ENCODE assay signal across 14 mouse cellular contexts in the genomic region with DNA sequence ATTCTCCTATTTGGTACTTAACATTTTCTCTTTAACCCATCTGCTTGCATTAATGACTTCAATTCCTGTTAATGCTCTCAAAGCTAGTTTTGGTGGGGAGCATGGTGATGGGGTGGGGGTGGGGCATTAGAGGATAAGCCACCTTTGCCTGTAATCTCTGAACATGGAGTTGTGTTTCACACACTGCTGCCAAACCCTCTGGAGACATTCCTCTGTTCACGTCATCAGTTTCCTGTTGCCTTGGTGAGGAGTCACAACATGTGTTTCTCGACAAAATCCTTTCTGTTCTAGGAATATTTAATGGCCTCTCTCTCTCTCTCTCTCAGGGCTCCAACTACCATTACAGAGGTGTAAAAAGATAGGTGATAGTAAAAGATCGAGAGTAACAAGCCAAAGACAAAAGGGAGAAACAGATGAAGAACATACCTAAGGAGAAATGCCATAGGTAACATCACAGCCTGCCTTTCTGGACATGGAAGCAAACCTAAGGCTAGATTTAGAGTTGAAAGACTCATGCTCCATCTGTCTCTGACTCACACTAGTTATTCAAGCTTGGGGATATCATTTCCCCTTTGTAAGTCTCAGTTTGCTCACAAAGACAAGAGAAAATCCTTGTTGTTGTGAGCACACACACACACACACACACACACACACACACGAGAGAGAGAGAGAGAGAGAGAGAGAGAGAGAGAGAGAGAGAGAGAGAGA.
DNase-seq lines count a peak whose midpoint lies in the region; ATAC-seq and TF ChIP-seq lines count a peak whose summit lies in the region.
"Had no signal": no experiment of that assay in that cellular context is flagged by ENCODE, and none has a peak within 500 bp of the region (broad histone marks: within the 10 kb centered on the region; RNA-seq: fewer than 3 reads in every experiment).

No protein-coding gene starts in this region.

- H3K36me3 ChIP-seq in heart, embryonic 10.5 days, result no peaks in the 10 kb centered on the region
- no peaks in the 10 kb centered on the region for H3K36me3 ChIP-seq in midbrain, embryonic 11.5 days (ENCODE audit: control insufficient read depth, insufficient read depth, low read length)
- no peaks in the 10 kb centered on the region for H3K36me3 ChIP-seq in midbrain, embryonic 15.5 days (replicated peaks)
- H3K36me3 ChIP-seq in embryonic facial prominence, embryonic 14.5 days (ENCODE audit: control insufficient read depth, insufficient read depth, low read length), result no peaks in the 10 kb centered on the region
- H3K36me3 ChIP-seq in stomach, postnatal 0 days (ENCODE audit: control insufficient read depth, insufficient read depth, low read length), result no peaks in the 10 kb centered on the region
- H3K36me3 ChIP-seq: liver, embryonic 13.5 days; neural tube, embryonic 12.5 days had no signal

- TF ChIP-seq EP300 in stomach, postnatal 0 days (optimal IDR thresholded peaks at IDR 0.05), result no peak

- H3K9me3 ChIP-seq in heart, embryonic 10.5 days, result no peaks in the 10 kb centered on the region
- no peaks in the 10 kb centered on the region for H3K9me3 ChIP-seq in midbrain, embryonic 11.5 days (ENCODE audit: control insufficient read depth, low read length)
- no peaks in the 10 kb centered on the region for H3K9me3 ChIP-seq in midbrain, embryonic 15.5 days
- H3K9me3 ChIP-seq in embryonic facial prominence, embryonic 14.5 days (ENCODE audit: control insufficient read depth, low read length), result no peaks in the 10 kb centered on the region
- H3K9me3 ChIP-seq in stomach, postnatal 0 days (ENCODE audit: control insufficient read depth, low read length), result no peaks in the 10 kb centered on the region
- H3K9me3 ChIP-seq: liver, embryonic 13.5 days; neural tube, embryonic 12.5 days had no signal

- H3K4me2 ChIP-seq in midbrain, embryonic 11.5 days, result no peak overlapping the region
- H3K4me2 ChIP-seq in midbrain, embryonic 15.5 days, result no peak overlapping the region
- no peak overlapping the region for H3K4me2 ChIP-seq in embryonic facial prominence, embryonic 14.5 days (ENCODE audit: low read depth, low read length)
- no peak overlapping the region for H3K4me2 ChIP-seq in stomach, postnatal 0 days (replicated peaks; ENCODE audit: low read depth)
- H3K4me2 ChIP-seq: liver, embryonic 13.5 days; neural tube, embryonic 12.5 days had no signal

- no peak overlapping the region for H3K4me3 ChIP-seq in heart, embryonic 10.5 days
- no peak overlapping the region for H3K4me3 ChIP-seq in midbrain, embryonic 11.5 days (ENCODE audit: low read depth, low read length)
- no peak overlapping the region for H3K4me3 ChIP-seq in midbrain, embryonic 15.5 days
- no peak overlapping the region for H3K4me3 ChIP-seq in embryonic facial prominence, embryonic 14.5 days (ENCODE audit: low read depth, low read length)
- no peak overlapping the region for H3K4me3 ChIP-seq in stomach, postnatal 0 days (ENCODE audit: low read depth, low read length)
- H3K4me3 ChIP-seq: erythroblast, embryonic 14.5 days; heart, adult 2 months; liver, embryonic 13.5 days; neural tube, embryonic 12.5 days had no signal

- TF ChIP-seq CTCF in stomach, postnatal 0 days (IDR thresholded peaks at IDR 0.05; ENCODE audit: low read depth), result no peak

- H3K9ac ChIP-seq in midbrain, embryonic 11.5 days (ENCODE audit: low read length), result no peak overlapping the region
- H3K9ac ChIP-seq in midbrain, embryonic 15.5 days, result no peak overlapping the region
- H3K9ac ChIP-seq in embryonic facial prominence, embryonic 14.5 days (ENCODE audit: low read depth, low read length), result no peak overlapping the region
- no peak overlapping the region for H3K9ac ChIP-seq in stomach, postnatal 0 days (ENCODE audit: low read length)
- H3K9ac ChIP-seq: liver, embryonic 13.5 days; neural tube, embryonic 12.5 days had no signal

- 0 out of 2 replicates have a peak, but pooled peaks cover 5% of the 10 kb centered on the region for H3K4me1 ChIP-seq in heart, embryonic 10.5 days
- H3K4me1 ChIP-seq in midbrain, embryonic 11.5 days (ENCODE audit: control insufficient read depth, insufficient read depth, low read length), result 0 out of 2 replicates have a peak, but pooled peaks cover 5% of the 10 kb centered on the region
- no peaks in the 10 kb centered on the region for H3K4me1 ChIP-seq in midbrain, embryonic 15.5 days
- peaks cover 7% of the 10 kb centered on the region; the same call in 1 of the 2 replicates for H3K4me1 ChIP-seq in embryonic facial prominence, embryonic 14.5 days (ENCODE audit: control insufficient read depth, insufficient read depth, low read length)
- H3K4me1 ChIP-seq in stomach, postnatal 0 days (replicated peaks; ENCODE audit: control insufficient read depth, insufficient read depth), result no peaks in the 10 kb centered on the region
- H3K4me1 ChIP-seq: liver, embryonic 13.5 days had no signal

- DNase-seq in heart, postnatal 14 days, result peak; percentile 3 to 31
- no peak for DNase-seq in heart, embryonic 10.5 days (ENCODE audit: low spot score)
- no peak for DNase-seq in midbrain, embryonic 11.5 days (ENCODE audit: low spot score, missing footprints)
- peak; percentile 70 for DNase-seq in embryonic facial prominence, embryonic 14.5 days (ENCODE audit: low spot score)
- DNase-seq in stomach, postnatal 0 days (ENCODE audit: low spot score), result peak; percentile 14
- no peak for DNase-seq in thymus, postnatal 4 days
- no peak for DNase-seq in cerebellum, adult 8-10 months
- DNase-seq: heart, adult 2 months; liver, embryonic 13.5 days; right cerebral cortex, postnatal 25 days had no signal

- no peaks in the 10 kb centered on the region for H3K27me3 ChIP-seq in heart, embryonic 10.5 days (ENCODE audit: insufficient read depth, poor library complexity, severe bottlenecking)
- H3K27me3 ChIP-seq in midbrain, embryonic 11.5 days (ENCODE audit: control insufficient read depth, insufficient read depth, low read length), result no peaks in the 10 kb centered on the region
- H3K27me3 ChIP-seq in midbrain, embryonic 15.5 days (replicated peaks), result no peaks in the 10 kb centered on the region
- no peaks in the 10 kb centered on the region for H3K27me3 ChIP-seq in embryonic facial prominence, embryonic 14.5 days (replicated peaks; ENCODE audit: control insufficient read depth, insufficient read depth, low read length)
- no peaks in the 10 kb centered on the region for H3K27me3 ChIP-seq in stomach, postnatal 0 days (ENCODE audit: control insufficient read depth, insufficient read depth, low read length)
- H3K27me3 ChIP-seq: CH12.LX; liver, embryonic 13.5 days; neural tube, embryonic 12.5 days had no signal

- no peak overlapping the region for H3K27ac ChIP-seq in heart, embryonic 10.5 days
- no peak overlapping the region for H3K27ac ChIP-seq in midbrain, embryonic 11.5 days (ENCODE audit: low read depth, low read length)
- H3K27ac ChIP-seq in midbrain, embryonic 15.5 days, result no peak overlapping the region
- no peak overlapping the region for H3K27ac ChIP-seq in embryonic facial prominence, embryonic 14.5 days (replicated peaks; ENCODE audit: low read depth, low read length)
- H3K27ac ChIP-seq in stomach, postnatal 0 days (replicated peaks), result no peak overlapping the region
- H3K27ac ChIP-seq: heart, adult 2 months; liver, embryonic 13.5 days; neural tube, embryonic 12.5 days had no signal

- intact Hi-C loops in heart, postnatal 14 days (cut with DNase I), result loop anchor here (5.0 kb wide), 2 partner anchors 521 to 791 kb away; no protein-coding TSS in a partner anchor

- 29% methylated on average over 3 of the region's 4 CpGs for WGBS in heart, embryonic 10.5 days
- 40% methylated on average over 4 of the region's 4 CpGs for WGBS in midbrain, embryonic 11.5 days
- WGBS in midbrain, embryonic 15.5 days, result 46% methylated on average over 4 of the region's 4 CpGs
- 38% methylated on average over 4 of the region's 4 CpGs for WGBS in embryonic facial prominence, embryonic 14.5 days
- 53% methylated on average over 4 of the region's 4 CpGs for WGBS in stomach, postnatal 0 days

- peak; percentile 43; the same call in 1 of the 2 replicates for ATAC-seq in midbrain, embryonic 11.5 days (ENCODE audit: low FRiP score)
- no peak for ATAC-seq in midbrain, embryonic 15.5 days (replicated peaks)
- ATAC-seq in embryonic facial prominence, embryonic 14.5 days (ENCODE audit: low read depth), result peak; percentile 50; the same call in 1 of the 2 replicates
- ATAC-seq in stomach, postnatal 0 days (ENCODE audit: low FRiP score, low TSS enrichment), result no peak

Comparison
In these comparisons a context has a peak if more than half of its experiments do, and no peak if none do; other contexts are left out.
1. DNase-seq: peak in heart, postnatal 14 days (2 of 2), embryonic facial prominence, embryonic 14.5 days (single experiment) and stomach, postnatal 0 days (single experiment); none in heart, embryonic 10.5 days (single experiment), midbrain, embryonic 11.5 days (single experiment), thymus, postnatal 4 days (single experiment) and cerebellum, adult 8-10 months (single experiment).
2. ATAC-seq: peak in midbrain, embryonic 11.5 days (single experiment) and embryonic facial prominence, embryonic 14.5 days (single experiment); none in midbrain, embryonic 15.5 days (single experiment) and stomach, postnatal 0 days (single experiment).